Comparison of ENCODE assay signal across 10 mouse cellular contexts in genomic region chr2:178506056-178506455, GRCm38 (mm10).
DNase-seq lines count a peak whose midpoint lies in the region; ATAC-seq and TF ChIP-seq lines count a peak whose summit lies in the region.
"Had no signal": no experiment of that assay in that cellular context is flagged by ENCODE, and none has a peak within 500 bp of the region (broad histone marks: within the 10 kb centered on the region; RNA-seq: fewer than 3 reads in every experiment).

No protein-coding gene starts in this region.

- H3K36me3 ChIP-seq in lung, embryonic 16.5 days (ENCODE audit: control insufficient read depth, insufficient read depth, low read length), result no peaks in the 10 kb centered on the region
- no peaks in the 10 kb centered on the region for H3K36me3 ChIP-seq in spleen, adult 2 months (ENCODE audit: control insufficient read depth, insufficient read depth, low read length)
- no peaks in the 10 kb centered on the region for H3K36me3 ChIP-seq in stomach, postnatal 0 days (ENCODE audit: control insufficient read depth, insufficient read depth, low read length)
- H3K36me3 ChIP-seq in midbrain, embryonic 11.5 days (ENCODE audit: control insufficient read depth, insufficient read depth, low read length), result no peaks in the 10 kb centered on the region
- H3K36me3 ChIP-seq: embryonic facial prominence, embryonic 13.5 days had no signal

- no peak for TF ChIP-seq POLR2A in bone marrow, adult 2 months (IDR thresholded peaks at IDR 0.05; ENCODE audit: borderline replicate concordance, control insufficient read depth, low read depth, low read length)
- TF ChIP-seq POLR2A in spleen, adult 2 months (IDR thresholded peaks at IDR 0.05; ENCODE audit: low read depth, low read length), result no peak

- DNase-seq in gastrocnemius, postnatal 14 days, result peak; percentile 14
- DNase-seq in gastrocnemius, postnatal 4 days (ENCODE audit: low spot score in 2 of 2), result no peak
- DNase-seq in spleen, adult 2 months (ENCODE audit: low read depth in 1 of 2, low spot score in 2 of 2), result peak; percentile 58 to 65
- no peak for DNase-seq in stomach, postnatal 0 days (ENCODE audit: low spot score)
- DNase-seq in midbrain, embryonic 11.5 days (ENCODE audit: low spot score, missing footprints), result no peak
- no peak for DNase-seq in left cerebral cortex, postnatal 4 days

- intact Hi-C loops in gastrocnemius, postnatal 14 days (cut with DNase I; ENCODE audit: low total_unique reads), result loop anchor here (5.0 kb wide), 1 partner anchor 156 kb away; no protein-coding TSS in a partner anchor
- intact Hi-C loops in left cerebral cortex, postnatal 4 days (cut with DNase I), result loop anchor here (5.0 to 10.0 kb wide), 3 partner anchors 119 to 1371 kb away; partner anchors contain the start of gene Cdh4

- no peak for TF ChIP-seq EP300 in stomach, postnatal 0 days (optimal IDR thresholded peaks at IDR 0.05)

- peaks cover 3% of the 10 kb centered on the region; the same call in 1 of the 2 replicates for H3K4me1 ChIP-seq in bone marrow, adult 2 months (ENCODE audit: control insufficient read depth, insufficient read depth, low read length)
- H3K4me1 ChIP-seq in lung, embryonic 16.5 days (replicated peaks; ENCODE audit: control insufficient read depth, insufficient read depth, low read length), result no peaks in the 10 kb centered on the region
- peaks cover 12% of the 10 kb centered on the region; the same call in 1 of the 2 replicates for H3K4me1 ChIP-seq in spleen, adult 2 months (ENCODE audit: control insufficient read depth, insufficient read depth, insufficient read length)
- H3K4me1 ChIP-seq in stomach, postnatal 0 days (replicated peaks; ENCODE audit: control insufficient read depth, insufficient read depth), result no peaks in the 10 kb centered on the region
- H3K4me1 ChIP-seq in midbrain, embryonic 11.5 days (ENCODE audit: control insufficient read depth, insufficient read depth, low read length), result no peaks in the 10 kb centered on the region

- H3K9me3 ChIP-seq in lung, embryonic 16.5 days (ENCODE audit: control insufficient read depth, low read length), result no peaks in the 10 kb centered on the region
- no peaks in the 10 kb centered on the region for H3K9me3 ChIP-seq in stomach, postnatal 0 days (ENCODE audit: control insufficient read depth, low read length)
- H3K9me3 ChIP-seq in midbrain, embryonic 11.5 days (ENCODE audit: control insufficient read depth, low read length), result no peaks in the 10 kb centered on the region
- H3K9me3 ChIP-seq: embryonic facial prominence, embryonic 13.5 days had no signal

- 0 out of 2 replicates have a peak, but pooled peaks have one; percentile 38 for ATAC-seq in lung, embryonic 16.5 days (ENCODE audit: low read depth)
- no peak for ATAC-seq in stomach, postnatal 0 days (ENCODE audit: low FRiP score, low TSS enrichment)
- ATAC-seq in midbrain, embryonic 11.5 days (ENCODE audit: low FRiP score), result no peak
- ATAC-seq: midbrain, embryonic 16.5 days had no signal

- no peak overlapping the region for H3K4me3 ChIP-seq in bone marrow, adult 2 months (replicated peaks; ENCODE audit: control insufficient read depth, low read depth, low read length)
- H3K4me3 ChIP-seq in lung, embryonic 16.5 days (ENCODE audit: low read length), result no peak overlapping the region
- no peak overlapping the region for H3K4me3 ChIP-seq in spleen, adult 2 months (ENCODE audit: extremely low read depth, insufficient read depth, insufficient read length)
- no peak overlapping the region for H3K4me3 ChIP-seq in stomach, postnatal 0 days (ENCODE audit: low read depth, low read length)
- H3K4me3 ChIP-seq in midbrain, embryonic 11.5 days (ENCODE audit: low read depth, low read length), result no peak overlapping the region
- H3K4me3 ChIP-seq: embryonic facial prominence, embryonic 13.5 days had no signal

- no peak overlapping the region for H3K9ac ChIP-seq in lung, embryonic 16.5 days (ENCODE audit: low read length)
- no peak overlapping the region for H3K9ac ChIP-seq in stomach, postnatal 0 days (ENCODE audit: low read length)
- no peak overlapping the region for H3K9ac ChIP-seq in midbrain, embryonic 11.5 days (ENCODE audit: low read length)
- H3K9ac ChIP-seq: embryonic facial prominence, embryonic 13.5 days had no signal

- H3K4me2 ChIP-seq in lung, embryonic 16.5 days (ENCODE audit: low read depth, low read length), result no peak overlapping the region
- H3K4me2 ChIP-seq in stomach, postnatal 0 days (replicated peaks; ENCODE audit: low read depth), result no peak overlapping the region
- no peak overlapping the region for H3K4me2 ChIP-seq in midbrain, embryonic 11.5 days
- H3K4me2 ChIP-seq: embryonic facial prominence, embryonic 13.5 days had no signal

- H3K27ac ChIP-seq in bone marrow, adult 2 months (ENCODE audit: control insufficient read depth, insufficient read depth, low read depth, low read length, poor library complexity), result peak overlapping the region; percentile 70
- H3K27ac ChIP-seq in lung, embryonic 16.5 days (ENCODE audit: low read length), result no peak overlapping the region
- H3K27ac ChIP-seq in spleen, adult 2 months (ENCODE audit: insufficient read depth, low read length), result no peak overlapping the region
- H3K27ac ChIP-seq in stomach, postnatal 0 days (replicated peaks), result no peak overlapping the region
- no peak overlapping the region for H3K27ac ChIP-seq in midbrain, embryonic 11.5 days (ENCODE audit: low read depth, low read length)
- H3K27ac ChIP-seq: embryonic facial prominence, embryonic 13.5 days had no signal

- peak; percentile 39; the same call in 1 of the 2 replicates for TF ChIP-seq CTCF in bone marrow, adult 2 months (IDR thresholded peaks at IDR 0.05; ENCODE audit: control insufficient read depth, insufficient read depth, low read length)
- TF ChIP-seq CTCF in spleen, adult 2 months (IDR thresholded peaks at IDR 0.05; ENCODE audit: extremely low read depth, insufficient read depth, insufficient read length, insufficient replicate concordance), result no peak
- TF ChIP-seq CTCF in stomach, postnatal 0 days (IDR thresholded peaks at IDR 0.05; ENCODE audit: low read depth), result no peak

- no peaks in the 10 kb centered on the region for H3K27me3 ChIP-seq in lung, embryonic 16.5 days (ENCODE audit: control insufficient read depth, insufficient read depth, low read depth, low read length)
- H3K27me3 ChIP-seq in spleen, adult 2 months (ENCODE audit: control insufficient read depth, insufficient read depth, low read length), result no peaks in the 10 kb centered on the region
- H3K27me3 ChIP-seq in stomach, postnatal 0 days (ENCODE audit: control insufficient read depth, insufficient read depth, low read length), result no peaks in the 10 kb centered on the region
- H3K27me3 ChIP-seq in midbrain, embryonic 11.5 days (ENCODE audit: control insufficient read depth, insufficient read depth, low read length), result no peaks in the 10 kb centered on the region

- WGBS in bone marrow, adult 2 months, result 2% methylated on average over 12 of the region's 12 CpGs
- WGBS in lung, embryonic 16.5 days, result 44% methylated on average over 12 of the region's 12 CpGs
- 4% methylated on average over 12 of the region's 12 CpGs for WGBS in spleen, adult 2 months
- 59% methylated on average over 12 of the region's 12 CpGs for WGBS in stomach, postnatal 0 days
- WGBS in midbrain, embryonic 11.5 days, result 78% methylated on average over 12 of the region's 12 CpGs

Comparison
In these comparisons a context has a peak if more than half of its experiments do, and no peak if none do; other contexts are left out.
1. DNase-seq: peak in gastrocnemius, postnatal 14 days (single experiment) and spleen, adult 2 months (2 of 2); none in gastrocnemius, postnatal 4 days (0 of 2), stomach, postnatal 0 days (single experiment), midbrain, embryonic 11.5 days (single experiment) and left cerebral cortex, postnatal 4 days (single experiment).